ENCODE assay signal across 11 mouse cellular contexts in the genomic region with DNA sequence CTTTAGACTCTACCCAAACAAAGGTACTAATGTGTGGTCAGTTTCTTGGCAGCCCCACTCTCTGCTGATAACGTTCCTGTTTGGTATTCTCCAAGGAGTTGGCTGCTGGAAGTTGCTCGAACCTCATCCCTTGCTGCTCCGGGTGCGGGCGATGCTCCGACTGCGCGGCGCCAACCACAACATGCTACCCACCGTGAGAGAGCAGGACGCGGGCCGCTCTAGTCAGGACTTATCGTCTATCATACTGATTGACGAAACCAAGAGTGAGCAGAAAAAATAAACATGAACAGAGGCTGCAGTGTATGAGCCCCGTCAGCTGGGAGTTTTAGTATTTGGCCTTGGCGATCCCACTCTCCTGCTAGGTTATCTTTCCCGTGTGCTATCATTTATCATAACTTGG.
A peak's percentile ranks its signal among the peaks of the same experiment; 100 is the strongest.
DNase-seq lines count a peak whose midpoint lies in the region; ATAC-seq lines count a peak whose summit lies in the region.
"Had no signal": no experiment of that assay in that cellular context is flagged by ENCODE, and none has a peak within 500 bp of the region (broad histone marks: within the 10 kb centered on the region; RNA-seq: fewer than 3 reads in every experiment).

No protein-coding gene starts in this region.

- H3K9me3 ChIP-seq in kidney, embryonic 16.5 days (ENCODE audit: low read length) = no peaks in the 10 kb centered on the region
- H3K9me3 ChIP-seq in embryonic facial prominence, embryonic 14.5 days (ENCODE audit: control insufficient read depth, low read length) = no peaks in the 10 kb centered on the region
- H3K9me3 ChIP-seq in hindbrain, embryonic 13.5 days = no peaks in the 10 kb centered on the region
- no peaks in the 10 kb centered on the region for H3K9me3 ChIP-seq in forebrain, embryonic 11.5 days (ENCODE audit: control insufficient read depth, low read length)
- H3K9me3 ChIP-seq: hindbrain, embryonic 15.5 days had no signal

- 58% methylated on average over 18 of the region's 18 CpGs for WGBS in kidney, embryonic 16.5 days
- 44% methylated on average over 18 of the region's 18 CpGs for WGBS in embryonic facial prominence, embryonic 14.5 days
- 85% methylated on average over 18 of the region's 18 CpGs for WGBS in hindbrain, embryonic 13.5 days
- WGBS in forebrain, embryonic 11.5 days = 84% methylated on average over 18 of the region's 18 CpGs

- H3K4me2 ChIP-seq in kidney, embryonic 16.5 days (replicated peaks; ENCODE audit: low read depth, low read length) = peak overlapping the region; percentile 41
- H3K4me2 ChIP-seq in embryonic facial prominence, embryonic 14.5 days (ENCODE audit: low read depth, low read length) = peak overlapping the region; percentile 46
- H3K4me2 ChIP-seq in hindbrain, embryonic 13.5 days = no peak overlapping the region
- no peak overlapping the region for H3K4me2 ChIP-seq in forebrain, embryonic 11.5 days (ENCODE audit: low read depth, low read length, severe bottlenecking)
- H3K4me2 ChIP-seq: hindbrain, embryonic 15.5 days had no signal

- H3K36me3 ChIP-seq in kidney, embryonic 16.5 days (ENCODE audit: insufficient read depth, low read length) = no peaks in the 10 kb centered on the region
- H3K36me3 ChIP-seq in embryonic facial prominence, embryonic 14.5 days (ENCODE audit: control insufficient read depth, insufficient read depth, low read length) = no peaks in the 10 kb centered on the region
- no peaks in the 10 kb centered on the region for H3K36me3 ChIP-seq in hindbrain, embryonic 13.5 days
- no peaks in the 10 kb centered on the region for H3K36me3 ChIP-seq in forebrain, embryonic 11.5 days (ENCODE audit: control insufficient read depth, insufficient read depth, low read length)
- H3K36me3 ChIP-seq: hindbrain, embryonic 15.5 days had no signal

- ATAC-seq in kidney, embryonic 16.5 days (ENCODE audit: low FRiP score, low TSS enrichment) = no peak
- no peak for ATAC-seq in embryonic facial prominence, embryonic 14.5 days (ENCODE audit: low read depth)
- ATAC-seq in hindbrain, embryonic 13.5 days (ENCODE audit: low FRiP score) = no peak
- ATAC-seq in forebrain, embryonic 11.5 days (replicated peaks; ENCODE audit: low FRiP score) = no peak
- ATAC-seq: CD4-positive, CD25-positive, alpha-beta regulatory T cell, adult 4 months had no signal

- H3K4me3 ChIP-seq in kidney, embryonic 16.5 days (ENCODE audit: low read length) = peak overlapping the region; percentile 22
- no peak overlapping the region for H3K4me3 ChIP-seq in embryonic facial prominence, embryonic 14.5 days (ENCODE audit: low read depth, low read length)
- no peak overlapping the region for H3K4me3 ChIP-seq in hindbrain, embryonic 13.5 days
- no peak overlapping the region for H3K4me3 ChIP-seq in forebrain, embryonic 11.5 days (ENCODE audit: low read depth, low read length)
- H3K4me3 ChIP-seq: hindbrain, embryonic 15.5 days; left cerebral cortex, adult 2 months had no signal

- peak overlapping the region; percentile 39 for H3K9ac ChIP-seq in kidney, embryonic 16.5 days (replicated peaks; ENCODE audit: low read length)
- no peak overlapping the region for H3K9ac ChIP-seq in embryonic facial prominence, embryonic 14.5 days (ENCODE audit: low read depth, low read length)
- no peak overlapping the region for H3K9ac ChIP-seq in hindbrain, embryonic 13.5 days
- H3K9ac ChIP-seq in forebrain, embryonic 11.5 days (ENCODE audit: low read length) = no peak overlapping the region
- H3K9ac ChIP-seq: hindbrain, embryonic 15.5 days had no signal

- no peaks in the 10 kb centered on the region for H3K27me3 ChIP-seq in kidney, embryonic 16.5 days (ENCODE audit: insufficient read depth, low read length)
- H3K27me3 ChIP-seq in embryonic facial prominence, embryonic 14.5 days (replicated peaks; ENCODE audit: control insufficient read depth, insufficient read depth, low read length) = no peaks in the 10 kb centered on the region; the same call in 1 of the 2 replicates
- no peaks in the 10 kb centered on the region for H3K27me3 ChIP-seq in hindbrain, embryonic 13.5 days
- no peaks in the 10 kb centered on the region for H3K27me3 ChIP-seq in forebrain, embryonic 11.5 days (ENCODE audit: control insufficient read depth, insufficient read depth, low read length)
- H3K27me3 ChIP-seq: hindbrain, embryonic 15.5 days had no signal

- peaks cover 21% of the 10 kb centered on the region for H3K4me1 ChIP-seq in kidney, embryonic 16.5 days (ENCODE audit: insufficient read depth, low read length)
- peaks cover 10% of the 10 kb centered on the region for H3K4me1 ChIP-seq in embryonic facial prominence, embryonic 14.5 days (ENCODE audit: control insufficient read depth, insufficient read depth, low read length)
- H3K4me1 ChIP-seq in hindbrain, embryonic 13.5 days (replicated peaks) = no peaks in the 10 kb centered on the region
- H3K4me1 ChIP-seq in forebrain, embryonic 11.5 days (replicated peaks; ENCODE audit: control insufficient read depth, insufficient read depth, low read length) = no peaks in the 10 kb centered on the region
- H3K4me1 ChIP-seq: hindbrain, embryonic 15.5 days had no signal

- H3K27ac ChIP-seq in kidney, embryonic 16.5 days (ENCODE audit: low read length) = peak overlapping the region; percentile 74
- no peak overlapping the region for H3K27ac ChIP-seq in embryonic facial prominence, embryonic 14.5 days (replicated peaks; ENCODE audit: low read depth, low read length)
- H3K27ac ChIP-seq in hindbrain, embryonic 13.5 days = no peak overlapping the region
- H3K27ac ChIP-seq in forebrain, embryonic 11.5 days (ENCODE audit: low read depth, low read length) = no peak overlapping the region
- H3K27ac ChIP-seq: hindbrain, embryonic 15.5 days; left cerebral cortex, adult 2 months had no signal

- no peak for DNase-seq in kidney, postnatal 14 days
- no peak for DNase-seq in embryonic facial prominence, embryonic 14.5 days (ENCODE audit: low spot score)
- peak; percentile 53 for DNase-seq in heart, postnatal 4 days
- peak; percentile 26 for DNase-seq in neural tube, embryonic 10.5 days (ENCODE audit: extremely low spot score, low spot score)
- DNase-seq in right cerebral cortex, postnatal 25 days = no peak
- no peak for DNase-seq in forebrain, embryonic 11.5 days (ENCODE audit: low spot score)

Comparison
In these comparisons a context has a peak if more than half of its experiments do, and no peak if none do; other contexts are left out.
1. H3K4me2 ChIP-seq: peak in kidney, embryonic 16.5 days (single experiment) and embryonic facial prominence, embryonic 14.5 days (single experiment); none in hindbrain, embryonic 13.5 days (single experiment) and forebrain, embryonic 11.5 days (single experiment).
2. DNase-seq: peak in heart, postnatal 4 days (single experiment) and neural tube, embryonic 10.5 days (single experiment); none in kidney, postnatal 14 days (single experiment), embryonic facial prominence, embryonic 14.5 days (single experiment), right cerebral cortex, postnatal 25 days (single experiment) and forebrain, embryonic 11.5 days (single experiment).